Mouse (Mus musculus) spleen, adult 2 months (tissue): Measurements from ENCODE around the gene Gpr141.

Experiments
- CTCF ChIP-seq: fragments of 200-500 bp; IDR thresholded peaks from 2 replicates; pipeline ENCODE4 v1.5.1; 2011; ENCODE audit warnings: mild to moderate bottlenecking, inconsistent platforms; ENCODE audit not compliant: insufficient read depth, insufficient read length, insufficient replicate concordance; ENCODE audit errors: extremely low read depth
- POLR2A ChIP-seq: fragments of 200-500 bp; IDR thresholded peaks from 2 replicates; pipeline ENCODE4 v1.6.1; 2011; ENCODE audit warnings: low read depth, low read length, inconsistent platforms

DNA sequence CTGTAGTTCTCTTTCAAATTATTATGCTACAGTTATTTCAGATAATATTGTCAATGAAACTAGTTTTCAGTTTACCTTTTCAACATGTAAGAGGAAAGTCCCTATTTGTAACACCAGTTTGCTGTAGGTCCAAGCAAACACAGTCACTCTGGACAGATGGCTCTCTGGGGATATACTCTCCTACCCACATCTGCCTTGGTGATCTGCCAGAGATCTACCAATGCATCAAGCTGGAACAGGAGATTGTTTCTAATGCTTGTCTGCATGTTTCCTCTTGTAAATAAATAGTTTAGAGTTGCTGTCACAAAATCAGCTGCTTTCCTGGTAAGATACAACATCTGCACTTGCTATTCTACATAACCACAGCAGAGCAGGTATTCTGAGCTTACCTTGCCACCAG, 40.2 kb upstream of the Gpr141 start:
- TF ChIP-seq CTCF (no peak), POLR2A (no peak)
